Mouse (Mus musculus): Measurements from ENCODE around the gene Padi6. TPM values are rescaled to one million over a fixed set of nuclear protein-coding genes. Genes with fewer than 3 reads are reported as not detected.

Gene Padi6
- polyA plus RNA-seq, 1 experiment = 1.1 TPM

DNA sequence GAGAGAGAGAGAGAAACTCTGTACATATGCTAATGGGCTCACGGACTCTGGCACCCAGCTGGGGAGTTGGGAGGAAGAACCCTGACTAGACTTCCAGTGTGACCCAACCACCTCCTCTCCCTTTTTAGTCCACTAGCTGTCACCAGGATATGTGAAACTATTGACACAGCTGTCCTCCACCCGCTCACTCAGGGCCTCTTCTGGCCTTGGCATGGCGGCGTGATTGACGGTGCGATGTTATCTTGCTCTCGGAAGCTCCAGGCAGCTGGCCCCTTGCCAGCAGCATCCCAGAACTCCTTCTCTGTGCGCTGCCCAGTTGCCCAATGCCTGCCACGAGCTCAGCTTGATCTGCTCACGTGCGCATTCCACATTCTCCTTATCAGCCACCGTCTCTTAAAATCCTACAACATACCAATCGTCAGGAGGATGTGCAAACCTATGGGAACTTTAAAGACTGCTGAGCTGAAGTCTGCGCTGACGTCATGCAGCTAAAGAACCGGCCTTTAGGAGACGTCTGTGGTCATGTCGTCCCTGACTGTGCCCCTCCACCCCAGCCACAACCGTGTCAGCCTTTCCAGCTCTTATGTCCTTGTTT, 37.5 kb upstream of the Padi6 start:
- Histone ChIP-seq H3K27ac (ENCODE audit: insufficient read depth, low read length) (no peak overlapping the region), H3K4me3 (ENCODE audit: insufficient read depth, low read length) (no peak overlapping the region), H3K4me1 (ENCODE audit: control insufficient read depth, insufficient read depth, low read length) (no peaks in the 10 kb centered on the region)
- TF ChIP-seq POLR2A (IDR thresholded peaks at IDR 0.05; ENCODE audit: extremely low read depth, insufficient read depth, low read length) = no peak
- no peak for TF ChIP-seq CTCF (IDR thresholded peaks at IDR 0.05; ENCODE audit: extremely low read depth, insufficient read depth, low read length)

GRCm38 (mm10) chr4:140776623-140777022, 34.2 kb upstream of the Padi6 start:
- Histone ChIP-seq H3K27ac (ENCODE audit: insufficient read depth, low read length) (no peak overlapping the region), H3K4me3 (ENCODE audit: insufficient read depth, low read length) (no peak overlapping the region), H3K4me1 (ENCODE audit: control insufficient read depth, insufficient read depth, low read length) (no peaks in the 10 kb centered on the region)
- no peak for TF ChIP-seq POLR2A (IDR thresholded peaks at IDR 0.05; ENCODE audit: extremely low read depth, insufficient read depth, low read length)
- TF ChIP-seq CTCF (IDR thresholded peaks at IDR 0.05; ENCODE audit: extremely low read depth, insufficient read depth, low read length) = no peak

DNA sequence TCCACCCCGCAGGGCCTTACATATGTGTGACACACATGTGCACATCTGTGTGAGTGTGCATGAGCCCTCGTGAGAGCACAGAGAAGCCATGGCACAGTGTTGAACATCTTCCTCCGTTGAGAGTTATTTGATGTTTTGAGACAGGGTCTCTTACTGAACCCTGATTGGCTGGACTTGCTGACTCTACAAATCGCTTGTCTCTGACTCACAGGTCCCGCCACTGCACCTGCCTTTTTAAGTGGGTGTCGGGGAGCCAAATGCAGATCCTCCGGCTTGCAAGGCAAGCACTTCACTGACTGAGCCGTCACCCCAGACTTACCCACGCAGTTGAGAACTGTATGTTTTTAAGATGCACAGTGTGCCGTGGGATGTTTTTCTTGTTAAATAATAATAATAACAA, 33.4 kb upstream of the Padi6 start:
- Histone ChIP-seq H3K4me1 (ENCODE audit: control insufficient read depth, insufficient read depth, low read length) (no peaks in the 10 kb centered on the region), H3K4me3 (ENCODE audit: insufficient read depth, low read length) (no peak overlapping the region), H3K27ac (ENCODE audit: insufficient read depth, low read length) (no peak overlapping the region)
- no peak for TF ChIP-seq CTCF (IDR thresholded peaks at IDR 0.05; ENCODE audit: extremely low read depth, insufficient read depth, low read length)
- no peak for TF ChIP-seq POLR2A (IDR thresholded peaks at IDR 0.05; ENCODE audit: extremely low read depth, insufficient read depth, low read length)

DNA sequence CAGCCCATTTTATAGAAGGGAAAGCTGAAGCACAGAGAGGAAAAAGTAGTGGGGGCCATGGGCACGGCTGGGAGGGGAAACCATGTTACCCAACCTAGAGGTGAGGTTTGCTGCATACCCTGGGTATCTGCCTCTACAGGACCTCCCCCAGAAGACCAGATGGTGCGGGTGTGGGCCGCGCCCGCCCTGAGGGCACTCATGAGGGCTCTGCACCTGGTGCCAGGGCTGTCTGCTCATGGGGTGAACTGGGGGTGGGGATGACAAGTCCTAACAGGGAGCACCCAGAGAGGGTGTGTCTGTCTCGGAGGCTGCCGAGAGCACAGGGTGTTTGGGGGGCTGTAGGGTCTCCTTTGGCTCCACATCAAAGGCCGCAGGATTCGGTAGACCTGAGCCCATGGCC, 32.5 kb upstream of the Padi6 start:
- TF ChIP-seq POLR2A (IDR thresholded peaks at IDR 0.05; ENCODE audit: extremely low read depth, insufficient read depth, low read length) (no peak), CTCF (IDR thresholded peaks at IDR 0.05; ENCODE audit: extremely low read depth, insufficient read depth, low read length) (no peak)
- Histone ChIP-seq H3K4me1 (ENCODE audit: control insufficient read depth, insufficient read depth, low read length) (no peaks in the 10 kb centered on the region), H3K27ac (ENCODE audit: insufficient read depth, low read length) (no peak overlapping the region), H3K4me3 (ENCODE audit: insufficient read depth, low read length) (no peak overlapping the region)

DNA sequence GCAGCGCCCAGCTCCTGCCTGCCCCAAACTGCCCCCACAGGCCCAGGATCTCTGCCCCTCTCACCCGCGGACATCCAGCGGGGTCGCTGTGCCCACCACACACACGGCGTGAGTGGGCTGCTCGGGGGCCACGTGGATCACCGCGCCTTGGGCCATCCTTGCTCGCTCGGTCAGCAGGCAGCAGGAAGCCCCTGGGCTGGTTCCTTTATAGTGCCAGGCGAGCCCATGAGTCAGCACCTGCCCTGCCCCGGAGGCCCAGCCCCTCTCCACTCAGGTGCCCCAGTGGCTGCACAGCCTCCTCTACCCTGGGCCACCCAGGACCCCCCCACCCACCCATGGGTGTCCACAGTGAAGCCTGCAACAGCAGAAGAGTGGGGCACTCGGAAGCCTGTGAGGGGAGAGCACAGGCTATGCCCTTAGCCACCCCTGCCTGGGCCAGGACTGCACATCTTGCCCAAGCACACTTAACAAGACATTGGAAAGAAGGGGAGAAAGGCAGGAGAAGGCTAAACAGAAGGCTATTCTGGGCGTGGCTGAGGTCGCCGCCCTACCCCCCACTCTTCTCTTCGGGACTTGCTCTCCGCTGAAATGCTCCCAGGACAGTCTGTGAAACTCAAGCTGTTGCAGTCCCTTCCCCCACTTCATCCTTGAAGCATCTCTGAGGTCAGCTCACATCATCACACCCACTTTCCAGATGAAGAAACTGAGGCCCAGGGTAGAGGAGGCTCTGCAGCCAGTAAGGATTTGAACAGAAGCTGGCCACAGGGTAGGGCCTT, 31.8 kb upstream of the Padi6 start, which contains the start of gene Padi4:
Padi4 (minus strand) TSS at position 212 of the 776 bp plus-strand sequence.
- Histone ChIP-seq H3K4me3 (ENCODE audit: insufficient read depth, low read length) (no peak within 1 kb of the TSS), H3K4me1 (ENCODE audit: control insufficient read depth, insufficient read depth, low read length) (no peaks in the 10 kb centered on the region), H3K27ac (ENCODE audit: insufficient read depth, low read length) (no peak within 1 kb of the TSS)
- TF ChIP-seq POLR2A (IDR thresholded peaks at IDR 0.05; ENCODE audit: extremely low read depth, insufficient read depth, low read length) (no peak), CTCF (IDR thresholded peaks at IDR 0.05; ENCODE audit: extremely low read depth, insufficient read depth, low read length) (no peak)

DNA sequence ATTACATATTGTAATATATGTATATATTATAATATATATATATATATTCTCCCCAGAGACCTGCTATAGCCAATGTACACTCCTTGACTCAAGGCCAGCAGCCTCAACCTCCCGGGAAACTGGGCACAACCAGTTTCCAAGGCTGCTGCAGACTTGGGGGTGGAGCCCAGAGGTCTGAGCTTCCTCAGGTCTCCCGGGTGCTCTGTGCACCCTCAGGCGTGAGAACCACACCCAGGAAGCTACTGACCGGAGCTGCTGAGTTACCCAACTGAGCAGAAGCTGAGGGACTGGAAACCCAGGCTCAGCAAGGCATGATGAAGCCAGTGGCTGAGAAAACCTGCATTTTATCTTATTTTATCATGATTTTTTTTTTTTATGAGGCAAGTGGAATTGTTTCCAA, 28.6 kb upstream of the Padi6 start:
- no peak overlapping the region for H3K4me3 ChIP-seq (ENCODE audit: insufficient read depth, low read length)
- H3K4me1 ChIP-seq (ENCODE audit: control insufficient read depth, insufficient read depth, low read length) = no peaks in the 10 kb centered on the region
- no peak overlapping the region for H3K27ac ChIP-seq (ENCODE audit: insufficient read depth, low read length)
- TF ChIP-seq POLR2A (IDR thresholded peaks at IDR 0.05; ENCODE audit: extremely low read depth, insufficient read depth, low read length) = no peak
- TF ChIP-seq CTCF (IDR thresholded peaks at IDR 0.05; ENCODE audit: extremely low read depth, insufficient read depth, low read length) = no peak

DNA sequence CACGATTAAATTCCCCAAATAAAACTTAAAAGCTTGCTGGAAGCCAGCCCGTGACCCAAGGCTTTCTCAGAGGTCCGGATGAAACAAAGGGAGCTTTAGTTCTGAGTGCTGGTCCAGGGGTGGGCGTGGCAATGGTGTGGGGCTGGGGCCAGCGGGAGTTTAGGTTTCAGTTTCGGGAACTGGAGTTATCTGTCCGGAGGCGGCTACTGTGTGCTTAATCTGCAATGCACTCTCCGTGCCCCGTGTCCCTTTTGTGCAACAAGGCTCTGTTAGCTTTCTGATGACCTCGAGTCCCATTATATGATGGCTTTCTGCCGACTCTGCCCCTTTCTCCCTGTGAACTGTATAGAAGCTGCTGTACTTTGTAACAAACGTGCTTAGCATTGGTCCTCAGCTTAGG, 28.0 kb upstream of the Padi6 start:
- no peak for TF ChIP-seq CTCF (IDR thresholded peaks at IDR 0.05; ENCODE audit: extremely low read depth, insufficient read depth, low read length)
- TF ChIP-seq POLR2A (IDR thresholded peaks at IDR 0.05; ENCODE audit: extremely low read depth, insufficient read depth, low read length) = no peak
- Histone ChIP-seq H3K27ac (ENCODE audit: insufficient read depth, low read length) (no peak overlapping the region), H3K4me1 (ENCODE audit: control insufficient read depth, insufficient read depth, low read length) (no peaks in the 10 kb centered on the region), H3K4me3 (ENCODE audit: insufficient read depth, low read length) (no peak overlapping the region; the same call in 1 of the 2 replicates)

- no peaks in the 10 kb centered on the region for H3K4me1 ChIP-seq (ENCODE audit: control insufficient read depth, insufficient read depth, low read length)
- no peak for TF ChIP-seq POLR2A (IDR thresholded peaks at IDR 0.05; ENCODE audit: extremely low read depth, insufficient read depth, low read length)
- no peak for TF ChIP-seq CTCF (IDR thresholded peaks at IDR 0.05; ENCODE audit: extremely low read depth, insufficient read depth, low read length)
- no peak overlapping the region for H3K4me3 ChIP-seq (ENCODE audit: insufficient read depth, low read length)
- H3K27ac ChIP-seq (ENCODE audit: insufficient read depth, low read length) = no peak overlapping the region
These were observed 26.5 kb upstream of the Padi6 start for GRCm38 (mm10) chr4:140768973-140769372.

- H3K27ac ChIP-seq (ENCODE audit: insufficient read depth, low read length) = no peak overlapping the region
- TF ChIP-seq CTCF (IDR thresholded peaks at IDR 0.05; ENCODE audit: extremely low read depth, insufficient read depth, low read length) (no peak), POLR2A (IDR thresholded peaks at IDR 0.05; ENCODE audit: extremely low read depth, insufficient read depth, low read length) (no peak)
- H3K4me1 ChIP-seq (ENCODE audit: control insufficient read depth, insufficient read depth, low read length) = no peaks in the 10 kb centered on the region
- no peak overlapping the region for H3K4me3 ChIP-seq (ENCODE audit: insufficient read depth, low read length)
These were observed 23.5 kb upstream of the Padi6 start for GRCm38 (mm10) chr4:140765936-140766335.

DNA sequence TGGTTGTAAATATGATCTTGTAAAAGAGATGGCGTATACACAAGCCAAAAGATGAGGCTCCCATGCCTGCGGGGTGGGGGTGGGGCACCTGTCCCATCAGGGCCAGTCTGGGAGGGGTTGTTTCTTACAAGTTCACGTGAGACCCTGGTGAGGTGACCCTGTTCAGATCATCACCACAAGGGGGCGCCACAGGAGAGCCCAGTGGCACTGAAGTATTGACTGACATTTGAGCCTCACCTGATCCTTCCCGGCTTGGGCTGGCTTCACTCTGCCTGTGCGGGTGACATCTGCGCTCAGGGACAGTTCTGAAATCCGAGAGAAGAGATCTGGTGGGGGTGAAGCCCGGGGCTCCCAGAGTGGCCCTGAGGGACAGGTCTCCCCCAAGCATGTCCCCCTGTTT, 20.7 kb upstream of the Padi6 start:
- Histone ChIP-seq H3K4me3 (ENCODE audit: insufficient read depth, low read length) (no peak overlapping the region), H3K27ac (ENCODE audit: insufficient read depth, low read length) (no peak overlapping the region), H3K4me1 (ENCODE audit: control insufficient read depth, insufficient read depth, low read length) (no peaks in the 10 kb centered on the region)
- TF ChIP-seq CTCF (IDR thresholded peaks at IDR 0.05; ENCODE audit: extremely low read depth, insufficient read depth, low read length) (peak; percentile 39; the same call in 1 of the 2 replicates), POLR2A (IDR thresholded peaks at IDR 0.05; ENCODE audit: extremely low read depth, insufficient read depth, low read length) (no peak)
